Mouse (Mus musculus): ENCODE measurements at regions not wholly inside any gene's neighbourhood (a gene's known extent, or its start where the extent isn't known, plus 50 kb on each side); places are given as distances from the start of the nearest gene placed in this dataset.

DNA sequence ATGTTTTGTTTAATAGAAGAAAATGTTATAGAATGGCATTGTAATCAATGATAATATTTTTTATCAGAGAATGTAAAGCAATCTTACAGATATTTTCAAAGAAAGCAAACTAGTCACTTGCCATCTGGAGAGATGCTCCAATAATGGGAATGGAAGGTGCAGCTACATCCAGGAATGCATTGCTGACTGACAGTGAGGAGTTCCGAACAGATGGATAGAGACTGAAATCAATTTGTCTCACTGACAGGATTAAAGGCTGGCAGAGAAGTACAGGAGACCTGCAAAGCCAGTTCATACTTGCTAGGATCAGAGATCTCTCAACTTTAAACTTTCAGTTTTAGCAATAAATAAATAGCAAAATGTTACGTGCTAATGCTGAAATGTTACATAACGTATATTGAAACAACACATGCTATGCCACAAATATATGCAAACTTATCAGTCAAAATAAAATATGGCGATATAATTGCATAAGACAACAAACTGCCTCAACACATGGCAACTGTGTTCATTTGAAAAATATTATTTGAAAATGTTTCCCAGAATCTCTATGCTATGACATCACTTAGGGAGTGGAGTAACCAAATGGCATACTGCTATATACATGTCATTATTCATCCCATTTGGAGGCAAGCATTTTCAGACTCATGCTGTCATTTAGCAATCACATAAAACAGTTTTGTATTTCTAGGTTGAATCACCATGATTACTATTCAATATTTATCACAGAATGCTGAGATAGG, 78.1 kb downstream of the Pom121l12 start:
- no peak for TF ChIP-seq USF1 (IDR thresholded peaks at IDR 0.05; ENCODE audit: low read depth, low read length)
- no peak for TF ChIP-seq EP300 (IDR thresholded peaks at IDR 0.05; ENCODE audit: low read length)
- TF ChIP-seq USF2 (conservative IDR thresholded peaks at IDR 0.05; ENCODE audit: low read depth, low read length) = no peak
- no peak for TF ChIP-seq JUND (conservative IDR thresholded peaks at IDR 0.05; ENCODE audit: low read depth, low read length)
- TF ChIP-seq CTCF (conservative IDR thresholded peaks at IDR 0.05 in 1 of 2, IDR thresholded peaks at IDR 0.05 in 1 of 2; ENCODE audit: low read depth in 2 of 2, low read length in 2 of 2) = no peak
- no peak for TF ChIP-seq POLR2A (IDR thresholded peaks at IDR 0.05; ENCODE audit: low read depth, low read length)
- no peak for TF ChIP-seq ZNF384 (IDR thresholded peaks at IDR 0.05; ENCODE audit: low read depth, low read length)

Data from CH12.LX (cell line).